Mouse (Mus musculus) erythroblast, adult 5-6 weeks (primary cell): ENCODE data around the gene Chrm3. TPM values are rescaled to one million over a fixed set of nuclear protein-coding genes. Genes with fewer than 3 reads are reported as not detected.

Experiments
- ATAC-seq: replicated peaks from 2 replicates; pipeline ENCODE4 v1.8.0; 2016; ENCODE audit warnings: moderate number of reproducible peaks, mild to moderate bottlenecking, moderate TSS enrichment, inconsistent platforms; ENCODE audit not compliant: poor library complexity, low FRiP score, severe bottlenecking
- total RNA-seq, 2 experiments: library from RNA; stranded (forward) in 1 of 2; stranded (reverse) in 1 of 2; fragments of 150-400 nt in 1 of 2; fragments of 200-764, 138-1000 nt in 1 of 2; gene quantifications; 2 replicates each; pipeline versions ENCODE4 v1.2.3 to v1.2.4; 2015 to 2017; ENCODE audit warnings: low replicate concordance in 2 of 2

Chrm3 gene
- total RNA-seq, 2 experiments from 2014 or later, result 1.9 TPM; not detected in 1

DNA sequence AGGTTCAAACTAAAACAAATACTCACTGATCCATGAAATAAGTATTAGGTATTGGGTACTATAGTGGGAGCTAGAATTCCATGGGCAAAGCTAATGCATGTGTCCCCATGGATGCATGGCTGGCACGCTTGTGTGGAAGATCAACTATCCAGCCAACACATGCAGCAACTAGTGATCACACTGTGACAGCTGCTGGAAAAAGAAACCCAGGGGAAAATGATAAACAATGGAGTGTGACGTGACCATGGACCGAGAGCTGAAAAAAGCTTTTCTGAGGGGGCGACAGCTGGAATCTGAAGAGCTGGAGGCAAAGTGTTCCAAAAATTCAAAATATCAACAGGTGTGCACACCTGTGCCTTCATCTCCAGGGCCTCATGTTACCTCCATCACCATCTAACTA, 120.8 kb downstream of the Chrm3 start:
- no peak for ATAC-seq

DNA sequence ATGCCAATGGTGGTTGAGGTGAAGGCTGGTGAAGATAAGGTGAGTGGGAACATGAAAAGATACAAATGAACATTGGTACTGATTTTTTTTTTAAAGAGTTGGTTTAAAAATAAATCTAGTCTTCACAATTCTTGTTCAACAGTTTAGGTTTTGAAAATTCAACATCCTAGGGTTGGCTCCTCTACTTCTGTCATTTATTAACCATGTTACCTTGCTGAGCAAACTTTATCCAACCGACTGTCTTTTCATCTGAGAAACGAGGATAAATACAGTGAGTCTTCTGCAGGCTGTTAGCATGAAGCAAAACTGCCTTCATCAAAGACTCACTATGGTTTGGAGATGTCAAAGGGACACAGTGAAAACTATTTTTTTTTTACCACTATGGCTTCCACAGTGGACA, 123.0 kb downstream of the Chrm3 start:
- no peak for ATAC-seq

DNA sequence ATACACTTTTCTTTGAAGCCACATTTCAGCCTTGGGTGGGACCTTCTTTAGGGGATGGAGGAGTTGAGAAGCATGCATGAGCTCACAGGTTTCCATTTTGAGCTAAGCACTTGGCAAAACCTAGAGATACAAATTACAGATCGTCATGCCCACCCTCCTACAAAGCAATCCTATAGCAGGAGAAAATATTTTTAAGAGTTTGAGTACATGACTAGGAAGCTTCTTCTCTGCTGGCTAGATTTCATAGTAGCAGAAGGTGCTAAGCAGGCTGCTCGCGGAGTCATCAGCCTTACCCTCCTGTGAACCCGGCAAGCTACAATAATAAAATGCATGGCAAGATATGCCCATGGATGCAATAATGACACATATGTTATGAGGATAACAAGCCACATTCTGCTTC, 124.4 kb downstream of the Chrm3 start:
- no peak for ATAC-seq

DNA sequence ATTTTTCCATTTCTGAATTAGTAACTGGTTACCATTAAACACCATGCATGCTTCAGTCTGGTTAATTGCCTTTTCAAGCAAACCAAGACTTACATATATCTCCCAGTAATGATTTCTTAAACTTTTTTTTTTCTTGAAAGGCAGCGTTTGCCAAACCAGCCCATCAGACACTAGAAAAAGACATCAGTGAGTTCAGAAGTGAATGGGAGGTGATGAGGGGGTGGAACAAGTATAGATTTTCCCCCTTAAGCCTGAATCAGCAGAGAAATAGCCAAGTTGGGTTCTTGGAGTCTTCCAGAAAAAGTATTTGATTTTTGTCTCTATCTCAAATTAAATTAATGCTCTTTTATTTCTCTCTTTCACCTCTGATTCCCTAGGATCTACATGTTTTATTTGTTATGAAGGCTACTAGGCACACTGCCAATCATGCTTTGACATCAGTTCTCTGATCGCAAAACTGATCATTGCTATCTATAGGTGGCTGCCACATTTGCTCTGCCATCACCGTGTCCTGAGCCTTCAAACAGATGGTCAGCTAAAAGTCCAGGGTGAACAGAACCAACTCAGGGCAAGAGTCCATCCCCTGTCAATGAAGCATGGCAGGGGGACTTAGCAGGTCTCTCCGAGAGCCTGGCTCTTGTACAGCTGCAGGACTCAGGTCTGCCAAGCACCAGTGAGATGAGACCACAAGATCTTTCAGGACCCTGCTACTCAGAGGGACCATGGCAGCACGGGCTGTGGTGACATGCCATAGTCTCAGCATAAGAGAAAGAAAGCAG, 125.1 kb downstream of the Chrm3 start:
- ATAC-seq, result no peak

DNA sequence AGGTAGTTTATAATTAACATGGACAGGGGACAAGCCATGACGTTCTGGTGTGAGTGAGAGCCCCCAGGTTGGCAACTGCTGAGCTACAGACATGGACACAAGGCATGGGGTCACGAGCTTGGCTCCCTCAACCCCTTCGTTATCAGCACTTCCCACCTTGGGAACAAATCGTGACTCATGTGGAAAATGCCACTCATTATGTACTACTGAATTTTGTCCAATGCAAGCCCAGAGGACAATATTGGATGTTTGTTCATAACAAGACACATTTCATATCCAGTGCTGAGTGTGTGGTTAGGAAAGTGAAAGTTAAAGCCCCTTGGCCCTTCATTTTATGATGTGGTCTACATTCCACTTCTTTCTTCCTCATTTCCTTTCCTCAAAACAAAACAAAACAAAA, 140.2 kb downstream of the Chrm3 start:
- no peak for ATAC-seq

DNA sequence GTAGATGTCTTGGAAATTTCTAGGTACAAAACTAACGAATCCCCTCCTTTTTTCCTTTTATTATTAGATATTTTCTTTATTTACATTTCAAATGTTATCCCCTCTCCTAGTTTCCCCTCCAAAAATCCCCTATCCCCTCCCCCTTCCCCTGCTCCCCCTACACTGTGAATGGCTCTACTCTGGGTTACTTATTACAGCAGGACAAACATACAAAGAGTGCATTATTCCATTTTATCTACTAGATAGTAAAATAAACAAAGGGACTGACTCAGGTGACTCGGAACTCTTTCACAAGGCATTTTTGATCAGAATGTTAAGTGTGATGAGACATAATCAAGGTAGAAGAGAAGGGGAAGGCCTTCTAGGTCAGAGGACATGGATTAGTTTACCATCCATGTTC, 148.5 kb downstream of the Chrm3 start:
- no peak for ATAC-seq

DNA sequence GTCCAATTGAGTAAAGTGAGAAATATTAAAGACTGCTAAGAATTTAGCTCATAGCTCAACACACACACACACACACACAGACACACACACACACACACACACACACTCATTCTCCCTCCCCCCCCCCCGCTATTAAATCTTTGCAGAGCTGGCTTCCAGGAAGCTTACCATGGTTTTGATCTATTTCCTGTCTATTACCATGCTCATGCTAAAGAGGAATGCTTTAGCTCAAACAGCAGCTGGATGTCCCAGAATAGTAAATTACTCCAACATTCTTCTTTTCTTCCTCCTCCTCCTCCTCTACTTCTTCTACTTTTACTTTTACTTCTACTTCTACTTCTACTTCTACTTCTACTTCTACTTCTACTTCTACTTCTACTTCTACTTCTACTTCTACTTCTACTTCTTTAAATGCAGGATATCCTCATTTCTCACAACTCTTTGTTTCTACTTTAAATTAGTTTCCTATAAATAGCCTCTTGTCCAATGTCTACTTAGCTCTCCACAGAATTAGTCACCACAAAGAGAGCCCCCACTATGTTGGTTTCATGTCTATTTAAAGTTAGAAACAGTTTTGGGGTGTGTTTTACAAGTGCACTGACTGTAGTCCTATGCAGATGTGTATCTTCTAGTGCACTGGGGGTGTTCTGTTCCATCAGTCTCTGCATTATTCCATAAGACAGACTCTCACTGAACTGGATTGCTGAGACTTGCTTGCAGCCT, 150.0 kb downstream of the Chrm3 start:
- ATAC-seq, result no peak

DNA sequence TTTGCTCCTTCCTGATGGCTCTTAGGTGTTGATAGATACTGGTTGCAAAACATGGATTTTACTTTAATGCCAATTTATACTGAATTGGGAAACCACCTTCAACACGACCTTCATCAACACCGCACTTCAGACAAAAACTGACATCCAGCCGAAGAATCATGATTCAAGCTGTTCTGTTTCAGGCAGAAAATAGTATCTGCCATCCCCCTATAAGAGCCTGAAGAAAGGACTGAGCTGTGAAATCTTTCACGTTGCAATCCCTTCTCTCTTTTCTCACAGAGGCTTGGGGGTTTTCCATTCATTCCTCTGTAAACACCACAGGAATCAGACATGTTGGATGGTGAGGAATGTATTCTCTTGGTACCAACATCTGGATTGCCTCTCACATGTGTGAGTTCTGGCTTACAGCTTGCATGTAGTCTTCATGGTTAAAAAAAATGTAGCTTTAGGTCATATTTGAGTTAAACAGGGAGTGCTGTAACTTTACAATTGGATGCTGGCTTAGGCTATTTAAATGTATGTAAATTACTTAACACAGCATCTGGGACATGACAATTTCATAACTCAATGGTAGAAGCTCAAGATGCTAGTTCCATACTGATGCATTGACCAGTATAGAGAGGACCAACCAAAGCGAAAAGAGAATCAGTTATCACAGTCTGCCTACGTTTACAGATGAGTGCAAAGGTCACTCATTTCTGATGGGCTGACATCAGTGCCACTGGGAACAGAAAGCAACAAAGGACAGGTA, 161.3 kb downstream of the Chrm3 start:
- ATAC-seq, result no peak

DNA sequence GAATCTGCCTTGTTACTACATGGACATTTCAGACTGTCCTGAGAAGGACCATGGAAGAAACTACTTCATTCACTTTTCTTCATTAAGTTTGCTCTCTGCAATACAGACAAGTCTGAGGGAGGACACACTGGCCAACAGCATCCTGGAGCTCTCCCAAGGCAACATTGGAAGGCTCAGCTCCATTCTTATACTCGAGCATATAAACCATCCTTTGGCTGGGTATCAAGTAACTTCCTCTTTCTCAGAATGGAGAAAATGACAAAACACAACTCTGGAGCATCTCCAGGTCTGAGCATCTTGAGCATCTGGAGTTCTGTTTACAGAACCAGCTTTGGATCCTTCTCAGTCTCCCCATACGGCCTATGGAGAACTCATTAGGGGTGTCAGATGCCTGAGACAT, 170.8 kb downstream of the Chrm3 start:
- no peak for ATAC-seq

DNA sequence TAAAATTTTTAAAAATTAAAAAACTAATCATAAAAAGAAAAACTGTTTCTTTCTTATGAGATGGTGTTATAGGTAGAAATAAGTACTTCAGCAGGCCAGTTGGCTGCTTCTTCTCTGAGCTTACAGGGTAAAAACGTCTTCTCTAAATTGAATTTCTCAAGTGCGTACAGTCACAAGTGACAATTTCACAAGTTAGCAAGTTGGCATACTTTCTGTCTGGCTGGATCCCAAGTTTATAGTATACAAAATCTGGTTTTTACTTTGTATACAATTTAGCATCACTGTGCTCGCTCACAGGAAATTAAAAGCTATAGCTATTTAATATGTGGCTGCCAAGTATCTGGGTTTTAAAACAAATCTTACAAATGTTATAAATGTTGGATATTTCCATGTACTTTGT, 172.7 kb downstream of the Chrm3 start:
- no peak for ATAC-seq

DNA sequence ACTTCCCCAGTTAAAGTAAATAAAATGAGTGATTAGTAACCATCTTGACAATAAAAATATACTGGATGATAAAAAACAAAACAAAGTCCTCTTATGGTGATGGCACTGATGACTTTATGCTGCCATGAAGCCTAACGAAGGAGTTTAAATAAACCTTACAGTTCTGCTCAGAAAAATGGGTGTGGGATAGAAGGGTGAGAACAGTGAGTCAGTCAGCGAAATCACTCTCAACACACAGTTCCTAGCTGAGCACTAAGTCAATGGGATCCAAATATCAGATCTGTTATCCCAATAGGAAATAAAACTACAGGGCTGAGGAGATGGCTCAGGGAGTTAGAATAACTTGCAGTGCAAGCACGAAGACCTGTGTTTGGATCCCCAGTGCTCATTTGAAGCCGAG, 176.8 kb downstream of the Chrm3 start:
- ATAC-seq, result no peak

DNA sequence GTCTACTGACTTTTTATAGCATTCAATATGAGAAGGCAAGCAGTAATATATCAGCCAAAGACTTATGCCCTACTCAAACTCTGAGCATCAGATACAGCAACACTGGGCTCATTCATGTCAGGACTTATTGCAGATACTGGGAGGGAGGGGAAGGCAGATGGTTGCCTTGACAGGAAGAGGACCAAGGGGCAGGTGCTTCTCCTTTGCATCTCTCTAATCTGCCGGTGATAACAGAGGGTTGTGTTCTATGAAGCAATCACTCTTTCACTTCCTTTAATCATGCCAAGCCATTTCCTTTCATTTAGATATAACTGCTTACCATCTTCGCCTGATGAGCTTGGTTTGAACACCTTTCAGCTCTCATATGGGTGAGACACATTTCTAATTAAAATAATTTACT, 177.9 kb downstream of the Chrm3 start:
- ATAC-seq, result no peak

DNA sequence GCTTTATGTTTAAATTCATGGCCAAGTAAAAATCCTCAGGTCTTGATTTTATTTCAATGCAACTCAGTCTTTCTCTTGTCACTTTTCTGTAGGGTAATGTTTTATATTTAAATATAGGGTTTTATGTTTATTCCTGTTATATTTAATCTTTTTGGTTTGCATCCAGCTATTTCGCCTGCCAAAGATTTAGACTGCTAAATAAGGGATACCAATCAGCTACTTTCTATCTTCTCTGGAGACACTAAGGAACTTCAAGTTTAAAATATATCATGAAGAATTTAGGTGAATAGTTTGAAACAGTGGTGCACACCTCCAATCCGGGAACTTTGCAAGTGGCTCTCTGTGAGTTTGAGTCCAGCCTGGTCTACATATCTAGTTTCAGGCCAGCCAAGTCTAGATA, 190.1 kb downstream of the Chrm3 start:
- ATAC-seq, result no peak

DNA sequence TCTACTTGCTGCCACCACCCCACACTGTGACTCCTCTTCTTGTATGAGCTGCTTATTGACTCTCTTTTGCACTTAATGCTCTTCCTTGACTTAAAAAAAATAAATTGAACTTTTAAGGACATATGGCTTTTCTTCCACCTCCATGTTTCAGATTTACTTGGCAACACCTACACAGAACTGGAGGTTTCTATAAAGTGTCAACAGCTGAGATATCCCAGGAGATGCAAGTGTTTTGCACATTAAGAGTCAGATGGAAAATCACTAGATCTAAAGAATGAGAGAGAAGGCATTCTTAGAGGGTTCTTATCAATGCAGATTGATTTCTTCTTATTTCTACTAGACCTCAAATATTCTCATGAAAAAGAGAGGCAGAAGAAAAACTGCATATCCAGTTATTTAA, 197.3 kb downstream of the Chrm3 start:
- no peak for ATAC-seq

DNA sequence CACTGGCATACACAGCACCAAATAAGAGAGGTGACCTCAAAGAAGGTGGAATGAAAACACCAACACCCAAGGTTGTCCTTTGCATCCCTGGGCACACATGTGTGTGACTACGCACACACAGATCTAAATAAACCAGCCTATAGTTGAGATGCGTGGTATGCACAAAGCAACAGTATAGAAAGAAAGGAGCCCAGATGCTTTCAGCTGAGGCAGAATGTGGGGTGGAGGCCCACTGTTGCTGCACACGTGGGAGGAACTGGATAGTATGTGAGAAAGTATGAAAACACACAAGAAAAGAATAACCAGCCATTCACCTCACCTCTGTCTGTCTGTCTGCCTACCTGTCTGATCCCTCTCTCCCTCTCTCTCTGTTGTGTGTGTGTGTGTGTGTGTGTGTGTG, 203.2 kb downstream of the Chrm3 start:
- ATAC-seq, result no peak

DNA sequence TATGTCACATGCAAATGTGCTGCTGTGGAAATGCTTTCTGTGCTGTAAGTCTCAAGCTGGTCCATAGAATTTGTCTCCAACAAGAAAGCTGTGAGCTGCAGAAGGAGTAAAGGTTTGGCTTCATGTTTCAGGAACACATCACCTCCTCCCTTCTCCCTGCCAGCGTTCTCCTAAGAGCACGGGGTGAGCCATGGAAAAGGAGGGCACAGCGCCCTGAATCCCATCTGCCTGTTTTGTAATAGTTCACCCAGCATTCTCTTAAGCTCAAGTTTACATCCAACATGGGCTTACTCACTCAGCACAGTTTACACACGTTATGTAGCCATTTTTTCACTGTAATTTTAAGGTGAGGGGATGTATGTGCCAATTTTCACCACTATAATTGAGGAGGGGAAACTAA, 220.1 kb downstream of the Chrm3 start:
- no peak for ATAC-seq

DNA sequence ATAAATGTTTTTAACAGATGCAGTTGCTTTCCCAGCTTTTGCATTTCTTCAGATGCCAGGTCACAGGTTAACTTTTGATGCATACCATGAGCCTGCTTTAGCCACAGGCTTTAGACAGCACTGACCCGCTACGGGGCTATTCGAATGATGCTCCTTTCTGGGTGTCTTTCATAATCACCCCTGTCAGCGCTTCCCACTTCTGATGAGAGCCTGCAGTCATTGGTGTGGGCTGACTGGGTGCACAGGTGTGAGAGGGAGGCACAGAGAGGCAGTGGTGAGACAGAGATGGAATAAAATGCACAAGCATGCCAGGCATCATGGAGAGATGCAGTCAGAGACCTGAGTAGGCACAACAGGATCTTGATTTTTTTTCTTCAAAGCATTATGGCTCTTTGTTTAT, 221.8 kb downstream of the Chrm3 start:
- no peak for ATAC-seq

DNA sequence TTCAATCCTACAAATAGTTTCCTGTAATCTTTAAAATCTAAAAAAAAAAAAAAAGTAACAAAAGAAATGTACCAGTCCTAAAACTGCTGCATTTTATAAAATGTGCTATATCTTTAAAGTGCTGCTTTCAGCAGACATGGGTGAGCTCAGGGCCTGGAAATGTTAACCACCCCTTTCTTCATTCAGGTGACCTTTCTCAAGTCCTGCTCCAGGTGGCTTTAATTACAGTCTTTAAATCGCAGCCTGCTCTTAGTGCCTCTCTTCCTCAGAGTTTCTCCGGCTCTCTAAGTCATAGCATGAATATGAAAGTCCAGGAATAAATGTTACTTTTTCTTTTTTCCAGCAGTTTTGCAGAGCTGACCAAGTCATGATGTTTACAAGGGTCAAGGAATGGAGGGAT, 229.6 kb downstream of the Chrm3 start:
- ATAC-seq, result no peak

DNA sequence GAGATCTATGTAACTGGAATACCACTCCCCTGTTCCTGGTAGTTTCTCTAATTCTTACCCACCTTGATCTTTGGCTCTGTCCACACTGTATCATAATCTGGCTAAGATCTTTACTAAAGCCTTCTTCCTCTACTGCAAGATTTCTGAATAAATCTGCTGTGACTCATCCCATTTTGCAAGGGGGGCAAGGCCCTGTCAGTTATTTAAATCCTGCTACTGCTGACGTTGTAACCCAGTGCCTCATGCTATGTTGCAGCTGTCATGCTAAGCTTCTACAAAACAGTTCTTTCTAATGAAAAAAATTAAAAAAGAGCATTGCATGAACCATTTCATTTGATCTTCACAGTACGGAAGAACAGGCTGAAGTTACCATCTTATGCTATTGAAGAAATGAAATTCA, 248.4 kb downstream of the Chrm3 start:
- no peak for ATAC-seq

DNA sequence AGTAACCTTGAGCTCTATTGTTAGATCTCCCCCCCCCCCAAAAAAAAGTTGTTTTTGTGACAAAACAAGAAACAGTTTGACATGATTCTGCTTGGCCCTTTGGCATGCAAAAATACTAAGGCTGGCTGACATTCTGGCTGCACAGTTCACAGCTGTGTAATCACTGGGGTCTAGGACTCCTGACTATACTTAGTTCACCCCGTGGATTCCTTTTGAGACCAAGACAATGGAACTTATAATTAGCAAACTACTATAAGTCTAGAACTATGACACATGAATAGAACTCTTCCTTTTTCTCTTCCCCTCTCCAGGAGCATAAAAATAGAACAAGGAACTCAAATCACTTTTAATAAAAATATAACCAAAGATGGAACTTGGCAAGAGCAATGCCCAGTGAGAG, 251.1 kb downstream of the Chrm3 start:
- no peak for ATAC-seq

DNA sequence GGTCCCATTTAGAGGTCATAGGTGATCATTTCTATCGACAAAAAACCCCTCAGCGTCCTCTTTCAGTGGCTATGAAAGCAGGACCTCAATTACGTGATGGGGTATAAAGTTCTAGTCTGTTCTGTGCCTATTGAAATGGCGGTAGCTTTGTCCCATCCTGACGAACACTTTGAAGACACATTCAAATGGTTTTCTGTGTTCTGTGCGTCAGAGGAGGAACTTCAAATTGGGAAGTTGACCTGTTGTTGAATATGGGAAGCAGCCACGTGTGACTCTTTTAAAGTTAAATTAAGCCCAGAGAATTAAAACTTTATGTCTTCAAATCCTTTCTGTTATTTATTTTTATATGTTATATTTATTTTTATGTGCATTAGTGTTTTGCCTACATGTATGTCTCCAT, 253.3 kb downstream of the Chrm3 start:
- ATAC-seq, result no peak
